Mouse (Mus musculus) gastrocnemius, adult 2 months (tissue): ENCODE data around the gene Nkapd1. TPM values are rescaled to one million over a fixed set of nuclear protein-coding genes. Genes with fewer than 3 reads are reported as not detected.

Experiments used
- DNase-seq: peaks from one replicate; pipeline ENCODE4 v3.0.0; 2022
- H3K27ac ChIP-seq: fragments of 200-600 bp; 2 replicates; pipeline ENCODE4 v1.8.1; 2022; ENCODE audit warnings: mild to moderate bottlenecking
- H3K4me3 ChIP-seq: fragments of 200-600 bp; 2 replicates; pipeline ENCODE4 v1.8.1; 2022; ENCODE audit warnings: mild to moderate bottlenecking, moderate library complexity
- CTCF ChIP-seq: fragments of 200-600 bp; IDR thresholded peaks from 2 replicates; pipeline ENCODE4 v1.8.1; 2022; ENCODE audit warnings: antibody characterized with exemption, mild to moderate bottlenecking, moderate library complexity
- intact Hi-C: fragments of 180-260 bp; cut with DNase I; formaldehyde crosslinking; loops from one replicate; pipeline ENCODE4 v1.15.1; 2025
- long read RNA-seq, 2 experiments: library from polyadenylated mRNA; stranded (forward); transcript quantifications; one replicate each; pipeline ENCODE4 v2.0.0; 2021
- total RNA-seq, 2 experiments: library from RNA; stranded (reverse); gene quantifications; 2 replicates each; pipeline ENCODE4 v1.2.3; 2021

Gene Nkapd1
- 10 to 100 TPM; 11.1 to 11.7 TPM for total RNA-seq
- long read RNA-seq, experiment 1, partial matches to known transcripts = 1 of 6 reads
- long read RNA-seq, experiment 1, other reads (novel, unspliced or antisense) = 2 of 6 reads
- long read RNA-seq, experiment 2, partial matches to known transcripts = 1 of 7 reads
- long read RNA-seq, experiment 2, other reads (novel, unspliced or antisense) = 2 of 7 reads

DNA sequence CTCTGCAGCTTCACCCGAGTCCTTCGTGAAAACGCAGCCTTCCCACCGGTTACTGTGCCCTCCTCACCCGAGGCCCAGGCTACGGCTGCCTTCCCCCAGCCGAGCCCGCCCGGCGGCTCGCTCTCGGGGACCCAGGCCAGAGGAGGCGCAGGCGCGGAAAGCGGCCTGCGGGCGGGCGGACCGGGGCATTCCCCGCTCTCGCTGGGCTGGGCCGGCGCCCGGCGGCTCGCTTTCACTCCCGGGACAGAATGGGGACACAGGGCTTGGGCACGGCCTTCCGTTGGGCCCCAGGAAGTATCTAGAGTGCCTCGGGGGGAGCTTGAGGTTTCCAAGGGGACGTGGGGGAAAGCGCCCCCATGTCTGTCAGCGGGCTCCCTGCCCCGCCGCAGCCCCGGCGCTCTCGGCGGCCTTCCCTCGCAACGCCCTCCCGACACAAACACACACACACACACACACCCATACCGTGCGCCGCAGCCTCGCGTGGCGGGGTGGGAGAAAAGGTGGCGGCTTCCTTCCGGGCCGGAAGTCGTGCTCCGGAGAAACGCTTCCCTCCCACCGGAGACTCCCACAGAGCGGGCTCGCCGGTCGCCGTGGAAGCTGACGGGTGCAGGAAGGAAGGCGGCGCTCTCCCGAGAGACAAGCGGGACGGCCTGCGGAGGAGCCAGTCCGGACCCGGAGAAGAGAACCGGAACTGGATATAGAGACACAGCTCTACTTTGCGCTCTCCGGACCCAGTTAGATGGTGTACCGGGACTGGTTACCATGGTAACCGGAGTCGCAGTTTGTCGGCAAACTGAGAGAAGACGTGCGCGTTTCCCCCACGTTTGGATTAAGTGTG is at the start of gene Nkapd1, which contains the start of gene Pih1d2:
TSS of gene Nkapd1 (minus strand) at position 699 of the 838 bp plus-strand sequence.
TSS of gene Pih1d2 (plus strand) at position 556 of the 838 bp plus-strand sequence.
- peak; percentile 88 for DNase-seq
- TF ChIP-seq CTCF = peak; percentile 30
- peak within 1 kb of the TSS; percentile 94 for H3K27ac ChIP-seq
- intact Hi-C loops = loop anchor here (5.0 kb wide), 1 partner anchor 40 kb away; the partner anchor contains the start of gene Dlat
- H3K4me3 ChIP-seq = peak within 1 kb of the TSS; percentile 98

DNA sequence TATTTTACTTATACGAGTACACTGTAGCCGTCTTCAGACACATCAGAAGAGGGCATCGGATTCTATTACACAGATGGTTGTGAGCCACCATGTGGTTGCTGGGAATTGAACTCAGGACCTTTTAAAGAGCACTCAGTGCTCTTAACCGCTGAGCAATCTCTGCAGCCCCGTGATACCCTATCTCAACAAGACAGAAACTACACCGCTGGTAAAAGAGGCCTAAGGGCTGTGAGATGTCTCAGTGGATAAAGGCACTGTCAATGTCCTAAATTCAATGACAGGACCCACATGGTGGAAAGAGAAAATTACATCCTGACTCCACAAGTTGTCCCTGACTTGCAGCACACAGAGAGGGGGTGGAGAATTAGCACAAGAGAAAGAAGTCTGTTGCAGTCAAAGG is 49.2 kb upstream of the Nkapd1 start:
- no peak for DNase-seq
- intact Hi-C loops = no loop called here
- Histone ChIP-seq H3K4me3 (no peak overlapping the region), H3K27ac (no peak overlapping the region)
- TF ChIP-seq CTCF = no peak

DNA sequence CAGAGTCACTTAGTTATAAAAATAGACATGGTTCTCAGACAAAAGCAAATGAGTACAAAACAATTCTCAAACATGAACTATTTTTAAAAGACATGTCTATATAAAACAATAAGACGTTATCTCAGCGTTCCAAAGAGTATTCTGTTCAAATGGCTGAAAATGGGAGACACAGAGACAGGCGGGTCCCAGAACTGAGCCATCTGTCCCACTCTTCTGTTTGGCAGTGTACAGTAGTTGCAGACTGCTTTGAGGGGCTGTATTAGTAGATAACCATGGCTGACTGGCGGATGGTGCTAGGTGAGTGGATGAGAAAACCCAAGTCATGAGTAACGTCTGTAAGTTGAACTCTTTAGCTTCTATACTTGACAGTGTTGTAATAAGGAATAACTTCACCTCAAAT is 47.6 kb upstream of the Nkapd1 start:
- intact Hi-C loops = no loop called here
- Histone ChIP-seq H3K4me3 (no peak overlapping the region), H3K27ac (no peak overlapping the region)
- no peak for DNase-seq
- no peak for TF ChIP-seq CTCF

DNA sequence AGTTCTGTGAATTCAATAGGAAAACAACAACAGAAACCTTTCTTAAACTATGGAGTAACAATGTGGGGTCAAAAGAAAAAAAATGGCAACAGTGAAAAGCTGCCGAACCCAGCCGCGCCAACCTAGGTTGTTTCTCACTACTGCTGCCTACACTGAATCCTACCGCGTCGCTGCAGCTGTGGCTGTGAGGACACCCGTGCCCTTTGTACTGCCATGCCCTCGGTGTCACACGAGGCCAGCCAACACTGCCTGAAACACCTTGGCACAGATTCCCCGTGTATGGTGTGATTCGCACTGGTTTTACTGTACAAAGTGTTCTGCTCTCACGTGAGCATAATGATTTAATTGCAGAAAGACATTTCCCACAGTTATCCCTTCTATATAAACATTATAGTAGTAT is 43.2 kb upstream of the Nkapd1 start:
- Histone ChIP-seq H3K27ac (peak overlapping the region; percentile 98), H3K4me3 (peak overlapping the region; percentile 99)
- peak; percentile 73 for DNase-seq
- intact Hi-C loops = no loop called here
- no peak for TF ChIP-seq CTCF

DNA sequence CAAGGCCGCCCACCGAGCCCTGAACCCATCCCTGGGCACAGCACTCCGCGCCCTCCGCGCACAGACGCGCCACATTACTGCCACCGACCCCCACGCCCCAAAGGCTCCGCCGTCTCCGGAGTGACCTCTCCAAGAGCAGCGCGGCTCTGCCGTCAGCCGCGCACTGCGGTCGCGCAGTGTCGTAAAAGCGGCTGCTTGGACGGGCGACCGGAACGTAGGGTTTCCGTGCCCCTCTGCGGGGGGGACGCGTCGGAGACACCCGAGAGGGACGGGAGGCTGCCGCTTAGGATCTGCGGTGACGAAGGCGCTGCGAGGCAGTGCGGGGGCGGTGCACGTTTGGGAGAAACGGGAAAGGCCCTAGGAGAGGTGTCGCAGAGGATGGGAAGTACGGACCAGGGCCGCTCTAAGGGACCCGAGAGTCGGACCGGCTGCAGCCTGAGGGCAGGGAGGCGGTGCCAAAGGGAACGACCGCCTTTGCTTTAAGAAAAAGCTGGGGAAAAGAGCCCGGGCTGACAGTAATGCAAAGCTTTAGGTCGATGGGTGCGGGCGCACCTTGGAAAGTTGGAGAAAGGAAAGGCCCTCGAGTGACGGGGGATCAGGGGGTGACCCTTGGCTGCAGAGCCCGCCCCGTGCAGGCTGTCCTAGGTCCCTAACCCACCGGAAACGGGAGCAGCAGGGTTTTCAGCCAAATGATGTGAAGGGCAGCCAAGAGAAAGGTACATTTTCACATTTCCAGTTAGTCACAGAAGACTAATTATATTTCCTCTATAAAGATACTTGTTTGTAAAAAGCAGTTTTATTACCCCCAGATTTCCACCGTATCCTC is 42.3 kb upstream of the Nkapd1 start, which contains the start of gene Dlat:
TSS of gene Dlat (minus strand) at position 389 of the 826 bp plus-strand sequence.
- H3K4me3 ChIP-seq = peak within 1 kb of the TSS; percentile 99
- TF ChIP-seq CTCF = no peak
- H3K27ac ChIP-seq = peak within 1 kb of the TSS; percentile 98
- intact Hi-C loops = loop anchor here (5.0 kb wide), 1 partner anchor 42 kb away; the partner anchor contains the start of genes Nkapd1 and Pih1d2
- DNase-seq = peak; percentile 94

DNA sequence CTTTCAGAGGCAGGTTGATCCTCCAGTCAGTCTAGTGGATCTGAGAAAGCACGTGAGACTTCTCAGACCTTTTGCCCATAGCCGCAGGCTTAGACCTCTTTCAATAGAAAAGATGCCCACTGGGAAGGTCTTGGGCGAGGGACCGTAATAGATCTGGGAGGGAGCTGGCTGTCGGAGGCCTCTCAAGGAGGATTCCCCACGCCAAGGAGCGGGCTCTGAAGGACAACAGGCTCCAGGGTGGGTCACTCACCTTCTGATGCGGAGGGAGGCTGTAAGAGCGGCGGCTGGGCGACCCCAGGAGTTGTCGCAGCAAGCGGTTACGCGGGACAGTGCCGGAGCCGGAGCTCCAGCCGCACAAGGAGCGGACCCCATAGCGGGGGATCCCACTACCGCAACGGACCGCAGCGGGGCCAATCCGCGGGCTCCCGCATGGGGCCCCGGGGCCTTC is 41.7 kb upstream of the Nkapd1 start:
- no peak for DNase-seq
- Histone ChIP-seq H3K4me3 (peak overlapping the region; percentile 99), H3K27ac (peak overlapping the region; percentile 98)
- TF ChIP-seq CTCF = no peak
- intact Hi-C loops = loop anchor here (5.0 kb wide), 1 partner anchor 42 kb away; the partner anchor contains the start of genes Nkapd1 and Pih1d2

DNA sequence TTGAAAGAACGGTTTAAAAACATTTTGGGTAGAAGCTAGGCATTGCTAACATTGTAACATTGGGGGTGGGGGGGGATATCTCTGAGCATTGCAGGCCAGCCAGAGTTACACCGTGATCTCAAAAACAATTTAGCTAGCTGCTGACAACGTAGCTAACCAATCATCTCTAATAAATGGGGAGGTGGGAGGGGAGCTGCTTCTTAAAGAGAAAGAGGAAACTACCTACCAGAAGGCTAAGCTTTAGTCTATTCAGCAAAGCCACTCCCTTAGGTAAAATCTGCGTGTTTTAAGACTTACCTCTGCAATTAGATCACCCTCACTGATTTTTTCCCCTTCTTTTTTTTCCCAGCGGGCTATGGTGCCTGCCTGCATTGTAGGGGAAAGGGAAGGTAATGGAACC is 41.1 kb upstream of the Nkapd1 start:
- intact Hi-C loops = loop anchor here (5.0 kb wide), 1 partner anchor 41 kb away; the partner anchor contains the start of genes Nkapd1 and Pih1d2

DNA sequence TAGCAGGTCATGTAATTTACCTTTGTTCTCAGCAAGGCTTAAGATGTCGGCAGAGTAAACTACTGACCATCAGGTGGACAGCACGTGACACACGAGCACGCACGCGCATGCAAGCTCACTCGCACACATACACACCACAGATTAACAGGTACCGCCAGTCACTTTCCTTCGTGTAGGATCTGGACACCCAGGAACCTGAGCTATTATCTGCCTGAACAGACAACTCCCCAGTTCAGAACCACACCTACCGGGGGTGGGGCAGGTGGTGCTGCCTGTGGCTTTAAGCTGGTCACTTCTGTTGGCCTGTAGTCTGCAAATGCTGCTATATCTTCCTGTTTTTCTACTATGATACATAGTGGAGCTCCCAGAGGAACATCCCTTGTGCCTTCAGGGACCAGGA is 33.2 kb upstream of the Nkapd1 start:
- intact Hi-C loops = no loop called here
- Histone ChIP-seq H3K27ac (no peak overlapping the region), H3K4me3 (no peak overlapping the region)
- DNase-seq = no peak
- TF ChIP-seq CTCF = no peak

More for the DNA sequence above, 41.1 kb upstream of the Nkapd1 start:
- H3K27ac ChIP-seq = peak overlapping the region; percentile 98
- DNase-seq = no peak
- H3K4me3 ChIP-seq = peak overlapping the region; percentile 99
- no peak for TF ChIP-seq CTCF

DNA sequence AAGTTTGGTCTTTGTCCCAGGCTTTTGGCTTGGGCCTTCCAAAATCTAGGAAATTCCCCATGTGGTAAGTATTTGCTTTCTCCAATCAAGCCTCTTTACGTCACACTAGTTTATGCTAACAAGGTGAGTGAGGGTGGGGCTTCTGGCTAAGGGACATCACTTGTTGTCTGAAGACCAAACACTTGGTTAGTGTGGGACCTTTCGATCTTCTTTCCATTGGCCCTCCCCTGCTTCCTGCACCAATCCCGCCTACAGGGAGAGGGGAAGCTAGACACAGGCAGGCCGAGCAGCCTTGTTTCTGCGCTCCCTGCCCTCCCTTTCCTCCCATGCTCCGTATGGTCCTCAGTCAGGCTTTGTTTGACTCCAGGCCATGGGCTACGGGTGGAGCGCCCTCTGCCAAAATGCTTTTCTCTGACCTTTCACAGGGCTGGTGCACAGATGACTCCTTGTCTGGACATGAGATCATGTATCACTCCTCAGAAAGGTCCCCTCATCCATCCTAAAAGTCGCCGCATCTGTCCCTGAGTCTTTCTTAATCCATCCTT is 29.6 kb upstream of the Nkapd1 start:
- Histone ChIP-seq H3K4me3 (no peak overlapping the region), H3K27ac (peak overlapping the region; percentile 53; the same call in 1 of the 2 replicates)
- intact Hi-C loops = no loop called here
- TF ChIP-seq CTCF = no peak
- DNase-seq = peak; percentile 59

DNA sequence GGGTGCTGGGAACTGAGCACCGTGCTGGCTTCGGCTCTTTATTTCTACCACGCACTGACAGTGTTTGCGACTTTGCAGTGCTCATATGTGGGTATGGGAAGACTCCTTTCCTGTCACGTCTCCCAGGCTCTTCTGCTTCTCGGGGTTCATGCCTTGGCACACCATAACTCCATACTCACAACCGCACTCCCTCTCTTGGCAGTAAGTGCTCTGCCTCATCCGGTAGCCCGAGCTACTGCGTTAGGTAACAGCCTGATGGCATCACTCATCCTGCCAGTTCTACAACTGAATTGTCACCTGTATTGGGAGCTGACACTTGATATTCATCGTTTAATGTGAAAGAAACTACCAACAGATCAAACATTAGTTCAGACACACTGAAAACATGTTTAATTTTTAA is 17.0 kb upstream of the Nkapd1 start:
- no peak for TF ChIP-seq CTCF
- no peak for DNase-seq
- no peak overlapping the region for H3K27ac ChIP-seq
- H3K4me3 ChIP-seq = no peak overlapping the region
- intact Hi-C loops = no loop called here

DNA sequence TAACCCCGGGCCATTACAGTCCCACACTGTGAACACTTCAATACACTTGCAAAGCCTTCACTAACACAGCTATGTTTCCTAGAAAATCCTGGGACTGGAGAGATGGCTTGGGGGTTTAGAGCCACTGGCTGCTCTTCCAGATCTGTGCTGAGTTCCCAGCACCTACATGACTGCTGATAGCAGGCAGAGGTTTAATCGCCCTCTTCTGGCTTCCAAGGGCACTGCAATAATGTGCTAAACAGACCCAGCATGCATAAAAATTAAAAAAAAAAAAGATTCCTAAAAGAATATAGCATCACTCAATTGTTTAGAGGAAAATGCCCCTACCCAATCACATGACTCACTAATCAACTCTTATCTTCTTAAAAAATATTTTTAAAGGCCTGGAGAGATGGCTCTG is 15.8 kb upstream of the Nkapd1 start:
- Histone ChIP-seq H3K27ac (no peak overlapping the region), H3K4me3 (no peak overlapping the region)
- peak; percentile 44 for TF ChIP-seq CTCF
- intact Hi-C loops = no loop called here
- DNase-seq = no peak
